Mouse (Mus musculus) bone marrow, adult 2 months (tissue): ENCODE results near the gene Prkg2. TPM values are rescaled to one million over a fixed set of nuclear protein-coding genes. Genes with fewer than 3 reads are reported as not detected.

ENCODE experiments used
- H3K27ac ChIP-seq: fragments of 200-500 bp; 2 replicates; pipeline ENCODE4 v1.5.1; 2012; ENCODE audit warnings: low read depth, mild to moderate bottlenecking, control low read depth, inconsistent platforms, low read length; ENCODE audit not compliant: control insufficient read depth, poor library complexity, insufficient read depth
- H3K4me1 ChIP-seq: fragments of 200-500 bp; 2 replicates; pipeline ENCODE4 v1.6.1; 2011; ENCODE audit warnings: low read length; ENCODE audit not compliant: control insufficient read depth, insufficient read depth
- H3K4me3 ChIP-seq: fragments of 200-500 bp; replicated peaks from 2 replicates; pipeline ENCODE3; 2011; ENCODE audit warnings: mild to moderate bottlenecking, low read depth, low read length, control low read depth; ENCODE audit not compliant: control insufficient read depth
- CTCF ChIP-seq: fragments of 200-500 bp; IDR thresholded peaks from 2 replicates; pipeline ENCODE4 v1.5.1; 2011; ENCODE audit warnings: low read length, control low read depth; ENCODE audit not compliant: control insufficient read depth, insufficient read depth
- POLR2A ChIP-seq: fragments of 200-500 bp; IDR thresholded peaks from 2 replicates; pipeline ENCODE4 v1.6.1; 2011; ENCODE audit warnings: low read depth, mild to moderate bottlenecking, control low read depth, low read length, borderline replicate concordance; ENCODE audit not compliant: control insufficient read depth
- WGBS: fragments of 180-500 bp; shearing (Covaris S2); methylation state at CpG from one replicate; pipeline ENCODE4 v1.1.7; 2018; 5-methylcytosine and 5-hydroxymethylcytosine counted together
- polyA plus RNA-seq: library from polyadenylated mRNA; stranded (reverse); fragments of >200 nt; gene quantifications from 2 replicates; pipeline ENCODE4 v1.2.4, GENCODE M21; 2011; ENCODE audit warnings: low replicate concordance; ENCODE audit not compliant: missing spikeins, insufficient read depth, insufficient read length

Gene Prkg2
- polyA plus RNA-seq, 1 experiment, result 1.5 TPM

DNA sequence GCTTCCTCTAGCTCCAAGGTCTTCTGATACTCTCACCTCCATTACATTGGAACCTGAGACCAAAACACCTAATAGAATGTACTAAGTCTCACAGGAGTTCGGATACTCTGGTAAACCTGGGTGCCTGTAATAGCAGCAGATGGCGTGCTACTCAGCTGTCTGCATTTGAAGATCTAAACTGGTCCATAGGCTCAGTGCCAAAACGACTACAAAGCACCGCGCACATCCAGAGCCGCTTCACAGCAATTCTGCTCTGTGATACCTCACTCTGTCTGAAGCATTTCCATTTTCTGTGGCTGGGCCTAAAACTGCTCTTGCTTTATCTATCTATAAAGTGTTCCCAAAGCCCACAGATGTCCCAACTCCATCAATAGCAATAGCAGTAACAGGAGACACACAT lies 17.4 kb downstream of the Prkg2 start:
- Histone ChIP-seq H3K27ac (no peak overlapping the region), H3K4me3 (no peak overlapping the region), H3K4me1 (no peaks in the 10 kb centered on the region)
- 77% methylated on average over 6 of the region's 6 CpGs for WGBS
- TF ChIP-seq CTCF (no peak), POLR2A (no peak)

DNA sequence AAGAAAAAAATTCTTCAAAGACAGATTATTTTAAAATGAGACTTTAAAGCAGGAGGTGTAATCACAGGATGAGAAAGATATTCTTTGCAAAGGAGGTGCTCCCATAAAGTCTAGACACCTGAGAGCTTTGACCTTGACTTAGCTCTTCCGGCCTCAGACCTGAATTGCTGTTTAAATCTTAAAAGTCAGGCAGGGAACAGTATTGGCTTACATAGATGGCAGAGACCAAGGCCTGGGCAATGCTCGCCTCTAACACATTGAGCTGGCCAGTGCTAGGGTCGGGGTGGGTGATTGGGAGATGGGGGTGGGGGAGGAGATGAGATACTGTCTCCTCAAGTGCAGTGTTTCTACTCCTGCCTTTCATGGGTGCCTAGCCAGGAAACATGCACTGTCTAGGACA lies 22.0 kb downstream of the Prkg2 start:
- no peak overlapping the region for H3K27ac ChIP-seq
- TF ChIP-seq CTCF (no peak), POLR2A (no peak)
- no peaks in the 10 kb centered on the region for H3K4me1 ChIP-seq
- H3K4me3 ChIP-seq, result no peak overlapping the region
- WGBS, result 66% methylated on average over 3 of the region's 3 CpGs

GRCm38 (mm10) chr5:99010448-99011151 lies 26.6 kb downstream of the Prkg2 start:
- Histone ChIP-seq H3K27ac (no peak overlapping the region), H3K4me3 (no peak overlapping the region), H3K4me1 (no peaks in the 10 kb centered on the region)
- TF ChIP-seq POLR2A (no peak), CTCF (no peak)
- 64% methylated on average over 14 of the region's 14 CpGs for WGBS

GRCm38 (mm10) chr5:98998104-98998503 lies 39.0 kb downstream of the Prkg2 start:
- no peak for TF ChIP-seq CTCF
- TF ChIP-seq POLR2A, result no peak
- Histone ChIP-seq H3K4me3 (no peak overlapping the region), H3K4me1 (no peaks in the 10 kb centered on the region), H3K27ac (no peak overlapping the region)
- WGBS, result 65% methylated on average over 4 of the region's 4 CpGs

DNA sequence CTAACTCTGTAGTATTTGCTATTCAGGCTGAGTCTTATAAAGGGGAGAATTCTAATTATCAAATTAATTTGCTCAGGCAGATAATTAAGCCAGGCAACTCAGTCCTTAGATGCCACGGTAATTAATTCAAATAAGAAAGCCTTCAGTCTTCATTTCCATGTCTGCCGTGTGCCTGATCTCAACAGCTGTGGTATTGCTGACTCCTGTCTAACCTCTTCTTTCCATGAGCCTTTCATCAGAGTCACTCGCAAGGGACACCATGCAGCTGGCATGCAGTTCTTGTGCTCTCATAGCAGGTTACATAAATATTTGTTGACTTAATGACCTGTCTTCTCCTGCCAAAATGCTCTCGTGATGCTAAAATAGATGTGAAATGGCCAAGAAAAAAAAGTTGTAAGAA lies 41.4 kb downstream of the Prkg2 start:
- Histone ChIP-seq H3K4me3 (no peak overlapping the region), H3K4me1 (no peaks in the 10 kb centered on the region), H3K27ac (no peak overlapping the region)
- 74% methylated on average over 4 of the region's 4 CpGs for WGBS
- TF ChIP-seq CTCF, result no peak
- TF ChIP-seq POLR2A, result no peak

DNA sequence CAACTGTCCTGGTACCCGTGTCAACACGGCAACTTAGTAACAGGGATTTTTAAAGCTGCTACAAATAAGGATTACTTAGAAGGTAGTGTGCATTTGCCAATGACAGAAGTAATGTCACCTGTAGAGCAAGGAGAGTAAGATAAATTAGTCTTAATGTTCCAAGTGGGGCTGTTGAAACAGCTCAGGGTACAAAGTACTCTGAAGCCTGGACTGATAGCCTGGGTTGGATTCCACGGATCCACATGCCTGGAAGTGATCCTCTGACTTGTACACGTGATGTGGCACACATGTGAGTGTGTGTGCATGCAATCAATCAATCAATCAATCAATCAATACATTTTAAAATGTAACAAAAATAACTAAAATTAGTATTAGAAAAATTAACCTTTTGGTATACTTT lies 45.6 kb downstream of the Prkg2 start:
- H3K4me1 ChIP-seq, result no peaks in the 10 kb centered on the region
- TF ChIP-seq CTCF (no peak), POLR2A (no peak)
- no peak overlapping the region for H3K27ac ChIP-seq
- no peak overlapping the region for H3K4me3 ChIP-seq
- 72% methylated on average over 4 of the region's 4 CpGs for WGBS

GRCm38 (mm10) chr5:98987634-98988033 lies 49.5 kb downstream of the Prkg2 start:
- Histone ChIP-seq H3K4me3 (no peak overlapping the region), H3K27ac (no peak overlapping the region), H3K4me1 (no peaks in the 10 kb centered on the region)
- TF ChIP-seq CTCF, result no peak
- TF ChIP-seq POLR2A, result no peak
- WGBS, result 48% methylated on average over 1 of the region's 1 CpGs

DNA sequence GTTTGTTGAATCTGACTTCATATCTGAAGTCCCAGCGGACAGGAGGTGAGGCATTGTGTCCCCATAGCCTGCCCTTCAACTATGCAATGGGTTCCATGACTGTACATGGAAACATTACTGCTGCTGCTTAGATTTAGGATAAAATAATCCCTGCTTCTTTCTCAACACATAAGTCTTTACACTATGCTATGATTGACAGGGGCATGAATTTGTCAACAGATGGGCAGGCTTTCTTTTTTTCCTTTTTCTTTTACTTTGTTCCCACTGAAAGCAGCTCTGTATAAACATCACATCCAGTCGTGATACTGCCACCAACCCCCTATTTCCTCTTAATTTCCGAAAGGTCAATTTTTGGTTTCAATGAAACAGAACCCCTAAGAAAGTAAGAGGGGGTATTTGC lies 50.0 kb downstream of the Prkg2 start:
- 49% methylated on average over 3 of the region's 3 CpGs for WGBS
- no peaks in the 10 kb centered on the region for H3K4me1 ChIP-seq
- H3K27ac ChIP-seq, result no peak overlapping the region
- TF ChIP-seq POLR2A (no peak), CTCF (no peak)
- H3K4me3 ChIP-seq, result no peak overlapping the region

DNA sequence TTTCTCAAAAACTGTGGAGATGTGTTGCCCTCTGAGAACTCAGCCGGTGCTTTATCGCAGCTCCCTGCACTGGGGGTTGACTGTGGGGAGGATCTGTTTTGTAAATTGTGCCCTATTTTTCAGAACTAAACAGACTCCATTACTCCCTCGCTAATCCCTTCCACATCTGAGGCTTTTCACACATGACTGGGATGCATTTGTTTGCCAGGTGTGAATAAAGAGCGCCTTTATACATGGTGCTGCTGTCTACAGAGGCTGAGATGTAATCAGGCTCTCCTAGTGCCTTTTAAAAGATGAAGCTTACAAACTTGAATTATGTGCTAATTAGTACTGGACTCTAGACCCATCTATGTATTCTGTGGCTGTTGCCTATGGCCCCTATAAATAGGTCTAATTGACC lies 50.7 kb downstream of the Prkg2 start:
- WGBS, result 49% methylated on average over 4 of the region's 4 CpGs
- H3K4me3 ChIP-seq, result no peak overlapping the region
- TF ChIP-seq POLR2A, result no peak
- TF ChIP-seq CTCF, result no peak

More for the DNA sequence above, 50.7 kb downstream of the Prkg2 start:
- no peaks in the 10 kb centered on the region for H3K4me1 ChIP-seq
- no peak overlapping the region for H3K27ac ChIP-seq
